Mouse (Mus musculus) adrenal gland, adult 10 weeks (tissue): ENCODE results near the gene Gm5916. TPM values are rescaled to one million over a fixed set of nuclear protein-coding genes. Genes with fewer than 3 reads are reported as not detected.

ENCODE experiments used
- polyA plus RNA-seq: library from polyadenylated mRNA; stranded (reverse); fragments of 350-450 nt; fragmentation: Illumina TruSeq; extraction: RNeasy Lipid Tissue Mini Kit (QIAGEN cat#74804); gene quantifications from one replicate; pipeline ENCODE4 v1.2.3, GENCODE M21; 2014; ENCODE audit warnings: low read depth, low replicate concordance

Gm5916 gene
- polyA plus RNA-seq, result not detected

GRCm38 (mm10) chr9:36128679-36129078, at the start of gene Gm5916:
TSS of gene Gm5916 (minus strand) at chr9:36128779.

Other genes starting within 250 kb of the Gm5916 start
- not detected for gene 9230113P08Rik, start 220.4 kb downstream of the Gm5916 start, polyA plus RNA-seq